Mouse (Mus musculus): ENCODE results near the gene Myo1d.
A peak's percentile ranks its signal among the peaks of the same experiment; 100 is the strongest.

The Myo1d gene

DNA sequence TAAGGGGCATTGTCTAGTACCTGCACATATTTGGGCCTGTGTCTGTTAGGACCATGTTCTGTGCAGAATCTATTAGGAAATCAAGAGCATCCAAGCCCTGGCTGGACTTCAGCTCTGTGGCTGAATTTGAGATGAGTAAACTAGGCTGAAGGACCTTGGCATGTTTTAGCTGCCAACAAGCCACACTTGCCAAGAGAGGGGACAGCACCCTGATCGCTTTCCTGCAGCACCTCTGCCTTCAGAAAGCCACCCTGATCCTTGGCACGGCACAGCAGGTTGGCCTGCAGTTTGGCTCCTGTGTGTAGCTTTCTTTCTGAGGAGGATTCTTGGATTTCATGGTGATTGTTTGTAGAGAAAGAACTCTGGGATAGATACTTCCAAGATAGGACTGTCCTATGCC lies 1.7 kb upstream of the Myo1d start:
- no peak for DNase-seq (ENCODE audit: low read depth, low spot score)

DNA sequence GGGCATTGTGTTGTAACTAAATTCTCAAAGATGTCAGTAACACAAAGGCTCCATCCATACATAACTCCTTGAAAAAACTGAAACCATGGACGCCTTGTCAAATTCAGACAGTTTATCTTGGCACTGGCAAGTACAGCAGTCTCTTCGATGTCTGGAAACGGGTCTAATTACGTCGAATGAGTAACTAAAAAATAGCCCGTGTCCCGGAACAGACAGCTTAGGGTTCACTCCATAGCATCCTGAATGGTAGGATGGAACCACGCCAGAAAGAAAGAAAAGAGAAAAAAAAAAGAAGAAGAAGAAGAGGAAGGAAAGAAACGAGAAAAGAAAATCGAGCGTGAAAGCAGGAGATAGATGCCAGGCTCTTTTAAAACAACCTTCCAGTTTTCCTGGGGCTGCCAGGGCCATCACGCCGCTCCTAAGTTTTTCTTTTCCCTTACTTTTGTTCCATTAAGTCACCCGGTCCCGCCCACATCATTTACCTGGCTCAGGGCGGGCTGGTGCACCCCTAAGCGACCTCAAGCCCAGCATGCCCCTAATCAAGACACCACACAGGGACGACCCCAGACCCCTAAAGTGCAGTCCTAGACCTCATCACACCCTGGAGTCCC lies 804 bp downstream of the Myo1d start:
- peak; percentile 5 for DNase-seq (ENCODE audit: low read depth, low spot score)

DNA sequence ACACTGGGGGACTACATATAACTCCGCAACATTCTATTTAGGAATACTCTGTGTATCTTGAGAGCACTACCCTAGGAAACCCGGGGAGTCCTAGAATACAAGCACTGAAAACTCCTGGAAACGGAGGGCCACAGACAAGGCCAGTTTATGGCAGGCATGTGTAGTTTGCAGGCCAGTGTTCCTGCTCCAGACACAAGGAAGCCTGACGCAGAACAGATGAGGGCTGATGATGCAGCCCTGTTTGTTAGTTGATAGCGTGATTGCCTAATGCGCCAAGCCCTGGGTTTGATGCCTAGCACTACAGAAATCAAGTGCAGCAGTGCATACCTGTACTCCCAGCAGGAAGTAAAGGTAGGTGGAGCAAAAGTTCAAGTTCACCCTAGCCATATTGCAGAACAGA lies 1.7 kb downstream of the Myo1d start:
- DNase-seq (ENCODE audit: low read depth, low spot score), result no peak

DNA sequence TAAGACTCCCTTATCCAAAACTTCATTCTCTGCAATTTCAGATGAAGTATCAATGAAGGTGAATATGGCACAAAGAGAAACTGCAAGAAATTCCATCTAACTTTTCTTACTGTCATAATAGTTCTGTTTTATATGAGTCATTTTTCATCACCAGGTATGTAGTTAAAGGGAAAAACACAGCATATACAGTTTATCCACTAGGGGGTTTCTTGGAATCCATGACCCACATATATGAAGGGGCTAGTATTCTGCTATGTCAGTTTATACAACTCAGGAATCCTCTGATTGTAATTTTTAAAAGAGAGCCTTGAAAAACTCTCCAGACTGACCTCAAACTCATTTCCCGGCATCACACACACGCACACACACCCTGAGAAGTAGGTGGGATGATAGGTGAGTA lies 2.1 kb downstream of the Myo1d start:
- DNase-seq (ENCODE audit: low read depth, low spot score), result no peak

DNA sequence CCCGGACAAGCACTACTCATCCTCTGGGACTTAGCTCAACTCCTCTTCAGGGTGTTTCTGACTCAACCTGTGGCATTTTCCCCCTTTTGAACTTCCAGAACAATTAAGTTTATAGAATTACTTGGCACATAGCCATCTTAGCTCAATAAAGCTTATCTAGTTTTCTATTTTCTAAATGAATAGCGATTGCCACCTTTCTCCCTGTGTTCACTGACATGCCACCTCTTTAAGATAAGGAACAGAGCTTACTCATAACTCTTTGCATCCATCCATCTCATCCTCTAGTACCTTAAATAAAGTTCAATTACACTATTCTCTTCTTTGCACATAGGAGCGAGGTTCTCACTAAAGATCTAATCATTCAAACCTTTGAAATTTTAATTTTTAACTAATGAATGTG lies 4.3 kb downstream of the Myo1d start:
- DNase-seq (ENCODE audit: low read depth, low spot score), result no peak

DNA sequence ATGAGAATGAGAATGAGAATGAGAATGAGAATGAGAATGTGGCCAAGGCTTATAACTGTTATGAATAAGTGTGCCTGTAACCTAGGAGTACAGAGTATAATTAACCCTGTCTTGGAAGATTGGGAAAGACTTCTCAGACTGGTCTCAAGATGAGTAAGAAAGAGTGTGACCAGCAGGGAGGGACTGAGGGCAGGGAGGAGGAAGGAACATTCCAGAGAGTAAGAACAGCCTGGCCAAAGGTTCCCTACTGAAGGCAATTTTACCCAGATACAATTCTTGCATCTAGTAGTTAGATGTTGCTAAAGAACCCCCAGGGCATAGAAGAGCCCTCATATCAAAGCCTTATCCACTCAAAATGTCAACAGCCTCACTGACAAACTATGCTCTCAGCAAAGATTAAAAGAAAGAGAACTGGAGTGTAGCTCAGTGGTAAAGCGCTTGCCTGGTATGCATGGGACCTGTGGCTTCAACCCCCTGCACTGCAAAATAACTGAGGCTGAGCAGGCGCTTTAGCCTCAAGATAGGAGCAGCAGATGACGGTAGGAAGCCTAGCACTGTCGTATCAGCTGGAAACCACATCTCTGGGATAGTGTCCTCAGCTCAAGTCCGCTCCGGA lies 7.1 kb downstream of the Myo1d start:
- DNase-seq (ENCODE audit: low read depth, low spot score), result no peak

DNA sequence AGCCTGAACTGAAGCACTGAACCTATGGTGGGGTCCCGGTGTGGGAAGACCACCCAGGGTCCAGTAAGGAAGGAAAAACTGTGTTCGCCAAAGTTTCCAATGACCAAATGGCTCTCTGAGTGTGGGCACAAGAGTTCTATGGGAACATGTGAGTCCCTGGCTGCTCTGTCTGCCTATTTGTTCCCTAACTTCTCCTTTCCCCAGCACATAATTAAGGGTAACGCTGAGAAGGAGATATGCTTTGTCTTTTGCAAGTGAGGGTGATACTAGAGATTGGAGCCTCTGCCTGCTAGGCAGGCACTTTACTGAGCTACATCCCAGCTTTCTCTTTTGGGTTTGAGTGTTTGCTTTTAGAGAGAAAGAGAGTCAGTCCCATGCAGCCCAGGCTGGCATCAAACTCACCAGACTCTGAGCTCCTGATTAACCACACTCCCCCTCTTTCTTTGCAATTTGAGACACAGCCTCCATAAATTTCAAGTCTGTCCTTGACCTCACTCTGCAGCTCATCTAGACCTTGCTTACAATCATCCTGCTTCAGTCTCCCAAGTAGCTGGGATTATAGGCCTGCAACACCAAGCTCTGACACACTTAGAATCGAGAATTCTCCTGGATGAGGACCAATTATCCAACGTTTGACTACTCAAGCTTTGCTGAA lies 8.1 kb downstream of the Myo1d start:
- no peak for DNase-seq (ENCODE audit: low read depth, low spot score)

DNA sequence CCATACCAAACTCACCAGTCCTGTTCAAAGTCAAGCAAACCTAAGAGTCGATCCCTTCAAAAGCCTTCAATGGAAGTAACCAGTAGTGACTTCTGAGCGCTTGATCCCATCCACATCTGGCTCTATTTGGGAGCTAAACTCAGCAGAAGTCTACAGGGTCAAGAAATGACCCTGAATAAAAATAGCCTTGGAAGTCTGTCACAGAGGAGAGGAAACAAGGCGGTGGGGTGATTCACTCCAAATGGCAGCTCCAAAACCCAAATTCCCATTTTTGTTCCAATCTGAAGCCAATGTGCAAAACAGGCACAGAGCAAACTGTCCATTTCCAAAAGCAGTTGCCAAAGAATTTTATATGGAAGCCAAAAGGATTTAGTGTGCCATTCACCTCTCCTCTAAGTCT lies 8.6 kb downstream of the Myo1d start:
- DNase-seq (ENCODE audit: low read depth, low spot score), result no peak

DNA sequence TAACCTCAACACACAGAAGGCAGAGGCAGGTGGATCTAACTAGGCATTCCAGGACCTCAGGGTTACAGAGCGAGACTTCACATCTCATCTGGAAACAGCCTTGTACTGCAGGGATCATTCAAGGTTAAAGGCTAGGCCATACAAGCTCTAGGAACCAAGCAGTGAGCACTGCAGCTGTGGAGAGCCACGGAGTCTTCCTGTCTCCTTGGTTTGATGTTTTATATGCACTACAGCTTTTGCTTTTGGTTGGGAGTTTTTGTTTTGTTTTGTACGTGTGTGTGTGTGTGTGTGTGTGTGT lies 12.6 kb downstream of the Myo1d start:
- no peak for DNase-seq (ENCODE audit: low read depth, low spot score)

DNA sequence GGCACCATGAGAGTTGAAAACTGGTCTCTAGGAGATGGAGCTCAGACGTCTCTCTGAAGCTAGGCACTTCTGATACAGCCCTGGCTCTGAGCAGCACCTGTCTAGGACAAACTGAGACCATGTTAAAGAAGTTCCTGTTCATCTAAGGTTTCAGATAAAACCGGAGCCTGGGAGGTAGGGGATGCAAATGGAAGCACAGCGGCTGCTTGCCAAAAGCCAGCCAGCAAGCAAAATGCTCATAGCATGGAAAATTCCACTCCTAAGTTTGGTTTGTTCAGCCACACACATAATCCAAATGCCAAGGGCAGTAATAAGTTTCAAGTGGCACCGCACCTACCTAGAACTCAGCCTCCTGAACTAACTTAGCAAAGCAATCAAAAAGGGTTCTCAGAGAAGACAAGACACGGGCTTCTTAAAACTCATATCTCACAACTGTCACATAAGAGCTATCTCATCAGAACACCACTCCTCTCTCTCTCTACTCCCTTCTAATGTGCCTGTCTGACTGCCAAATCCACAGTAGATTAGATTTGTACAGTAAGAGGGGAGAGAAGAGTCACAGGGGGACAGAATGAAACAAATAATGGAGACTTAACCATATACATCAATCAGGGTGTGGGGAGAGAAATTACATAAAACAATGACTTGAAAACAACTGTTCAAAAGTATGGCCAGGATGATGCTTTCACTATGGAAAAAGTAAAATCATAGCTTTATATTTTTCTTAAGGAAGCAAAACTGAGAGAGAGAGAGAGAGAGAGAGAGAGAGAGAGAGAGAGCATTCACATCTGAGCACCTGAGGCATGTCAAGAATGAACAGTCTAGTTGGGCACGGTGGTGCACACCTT lies 13.1 kb downstream of the Myo1d start:
- no peak for DNase-seq (ENCODE audit: low read depth, low spot score)

DNA sequence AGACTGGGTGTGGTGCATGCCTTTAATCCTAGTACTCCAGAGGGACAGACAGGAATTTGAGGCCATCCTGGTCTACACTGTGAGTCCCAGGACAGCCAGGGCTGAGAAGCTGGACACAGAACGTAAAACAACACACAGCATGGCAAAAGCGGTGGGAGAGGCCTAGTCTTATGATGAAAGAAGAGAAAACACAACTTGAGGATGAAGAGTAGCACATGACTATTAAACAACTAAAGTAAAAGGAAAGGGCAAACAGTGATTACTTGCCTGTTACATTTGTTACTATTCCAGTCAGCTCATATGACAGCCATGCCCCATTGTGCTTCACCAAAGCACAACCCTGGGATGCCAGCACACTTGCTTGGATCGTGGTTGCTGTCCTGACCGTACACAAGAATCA lies 13.8 kb downstream of the Myo1d start:
- no peak for DNase-seq (ENCODE audit: low read depth, low spot score)

DNA sequence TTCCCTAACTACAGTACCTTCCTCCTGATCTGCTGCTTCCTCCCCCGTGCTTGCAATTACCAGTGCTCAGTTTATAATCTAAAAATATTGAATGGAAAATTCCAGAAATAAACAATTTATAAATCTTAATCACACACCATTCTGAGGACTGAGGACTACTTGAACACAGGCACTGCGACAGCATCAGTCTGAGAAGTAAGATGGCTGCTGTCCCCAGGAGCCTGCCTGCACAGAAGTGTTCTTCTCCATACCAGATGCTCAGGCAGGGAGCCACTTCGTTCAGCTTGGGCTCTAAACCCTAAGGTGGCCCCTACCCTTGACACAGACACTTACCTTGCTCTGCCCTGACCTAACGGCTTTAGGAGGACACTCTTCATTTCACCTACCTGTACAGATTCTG lies 17.8 kb downstream of the Myo1d start:
- DNase-seq (ENCODE audit: low read depth, low spot score), result no peak

DNA sequence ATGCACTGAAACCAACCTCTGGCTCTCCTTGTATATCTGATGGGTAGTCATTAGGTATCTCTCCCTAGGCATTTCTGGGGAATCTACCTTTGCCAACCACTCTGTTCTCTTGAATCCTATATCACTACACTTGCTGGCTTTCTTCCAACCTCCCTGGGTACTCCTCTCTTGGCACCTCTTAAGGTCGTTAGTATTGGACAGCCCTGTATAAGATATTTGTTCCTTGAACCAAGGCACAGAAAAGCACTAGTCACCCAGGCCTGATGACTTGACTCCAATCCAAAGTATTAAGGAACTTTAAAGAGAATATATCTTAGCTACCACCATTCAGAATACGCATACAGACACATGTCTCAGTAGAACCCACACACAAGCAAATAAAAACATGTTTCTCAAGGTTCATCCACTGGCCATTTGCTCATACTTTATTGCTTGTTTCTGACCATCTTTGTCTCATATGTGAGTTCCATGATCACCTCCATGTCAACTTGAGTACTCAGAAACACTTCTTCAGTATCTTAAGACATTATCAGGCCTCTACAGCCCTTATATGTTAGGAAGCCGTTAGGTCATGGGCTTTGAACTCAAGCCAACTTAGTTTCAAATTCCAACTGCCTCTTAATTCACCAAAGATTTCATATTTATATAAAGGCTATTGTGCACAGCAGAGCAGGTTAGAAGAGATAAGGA lies 18.4 kb downstream of the Myo1d start:
- no peak for DNase-seq (ENCODE audit: low read depth, low spot score)

DNA sequence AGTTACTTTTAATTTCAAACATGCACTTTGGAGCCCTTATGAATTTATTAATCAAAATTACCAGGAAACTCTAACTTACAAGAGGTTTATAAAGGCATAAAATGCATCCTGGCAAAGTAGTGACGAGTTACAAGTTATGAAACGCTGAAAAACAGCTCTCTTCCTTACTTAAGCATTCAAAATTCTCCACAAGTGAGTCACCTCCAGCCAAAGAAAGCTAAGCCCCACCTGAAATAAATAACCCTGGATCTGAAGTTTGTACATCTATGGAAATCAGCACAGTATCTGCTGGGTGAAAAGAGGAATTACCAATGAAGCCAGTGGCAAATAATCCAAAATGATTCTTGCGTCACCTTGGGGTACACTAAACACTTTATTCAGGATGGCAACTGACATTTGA lies 20.8 kb downstream of the Myo1d start:
- DNase-seq (ENCODE audit: low read depth, low spot score), result no peak

DNA sequence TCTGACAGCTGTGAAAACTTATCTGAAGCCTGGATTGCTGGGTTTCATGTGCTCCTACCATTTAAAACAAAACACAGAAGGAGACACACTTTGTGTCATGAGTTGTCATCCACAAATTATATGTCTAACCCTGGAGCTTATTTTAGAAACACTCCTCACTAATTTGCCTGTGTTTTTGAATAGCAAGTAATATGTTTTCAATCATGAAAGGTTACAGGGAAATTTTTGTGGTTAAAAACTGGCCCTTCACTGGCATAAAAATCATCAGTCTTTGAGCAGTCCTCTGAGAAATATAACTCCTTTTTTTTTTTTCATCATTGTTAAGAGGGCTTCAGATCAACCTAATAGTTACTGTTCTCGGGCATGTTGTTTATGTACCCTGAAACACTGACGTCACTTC lies 25.6 kb downstream of the Myo1d start:
- DNase-seq (ENCODE audit: low read depth, low spot score), result no peak

DNA sequence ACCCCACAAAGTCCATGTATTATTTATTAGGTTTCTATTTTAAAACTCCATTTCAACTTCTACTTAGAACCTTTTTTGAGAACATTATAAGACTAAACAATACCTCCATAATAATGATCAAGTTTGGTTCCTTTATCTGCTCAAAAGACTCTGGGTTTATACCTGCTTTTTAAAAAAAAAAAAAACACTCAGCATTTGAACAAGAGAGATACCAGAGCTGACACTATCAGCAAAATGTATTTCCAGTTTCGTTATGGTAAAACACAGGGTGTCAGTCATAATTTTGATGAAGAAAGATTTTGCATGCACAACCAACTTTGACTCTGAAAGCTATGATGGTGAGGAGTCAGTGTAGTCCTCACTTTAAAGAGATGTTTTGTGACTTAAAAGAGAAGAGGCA lies 28.7 kb downstream of the Myo1d start:
- no peak for DNase-seq (ENCODE audit: low read depth, low spot score)

DNA sequence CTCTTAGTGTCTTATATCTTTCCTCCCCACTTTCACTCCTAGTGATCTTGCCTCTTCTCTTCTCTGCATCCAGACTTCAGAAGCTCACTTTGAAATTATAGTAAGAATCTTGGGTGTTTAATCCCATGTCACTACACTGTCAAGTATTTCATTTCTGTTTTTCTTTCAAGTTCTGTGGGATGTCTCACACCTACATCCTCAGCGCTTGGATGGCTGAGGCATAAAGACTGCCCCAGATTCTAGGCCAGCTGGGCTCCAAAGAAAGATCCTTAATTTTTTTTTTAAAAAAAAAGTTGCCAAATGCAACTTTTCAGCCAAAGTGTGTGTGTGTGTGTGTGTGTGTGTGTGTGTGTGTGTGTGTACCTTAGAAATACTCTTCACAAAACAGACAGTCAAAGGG lies 30.6 kb downstream of the Myo1d start:
- DNase-seq (ENCODE audit: low read depth, low spot score), result no peak

DNA sequence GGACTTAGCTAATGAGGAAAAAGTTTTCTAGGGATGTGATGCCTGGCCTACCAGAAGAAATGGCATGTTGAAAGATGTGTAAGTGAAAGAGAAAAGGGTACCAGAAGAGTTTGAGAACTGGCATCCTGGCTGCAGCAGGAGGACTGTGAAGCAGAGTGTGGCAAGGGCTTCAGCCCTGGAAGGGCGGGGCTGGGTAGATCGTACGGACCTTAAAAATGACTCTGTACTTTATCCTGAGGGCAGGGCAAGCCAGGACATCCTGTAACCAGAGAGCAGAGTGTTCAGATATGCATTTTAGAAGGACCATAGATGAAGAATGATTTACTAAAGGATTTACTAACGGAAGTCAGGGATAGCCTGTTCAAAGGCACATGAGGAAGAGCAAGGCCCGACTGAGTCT lies 34.4 kb downstream of the Myo1d start:
- DNase-seq (ENCODE audit: low read depth, low spot score), result no peak

DNA sequence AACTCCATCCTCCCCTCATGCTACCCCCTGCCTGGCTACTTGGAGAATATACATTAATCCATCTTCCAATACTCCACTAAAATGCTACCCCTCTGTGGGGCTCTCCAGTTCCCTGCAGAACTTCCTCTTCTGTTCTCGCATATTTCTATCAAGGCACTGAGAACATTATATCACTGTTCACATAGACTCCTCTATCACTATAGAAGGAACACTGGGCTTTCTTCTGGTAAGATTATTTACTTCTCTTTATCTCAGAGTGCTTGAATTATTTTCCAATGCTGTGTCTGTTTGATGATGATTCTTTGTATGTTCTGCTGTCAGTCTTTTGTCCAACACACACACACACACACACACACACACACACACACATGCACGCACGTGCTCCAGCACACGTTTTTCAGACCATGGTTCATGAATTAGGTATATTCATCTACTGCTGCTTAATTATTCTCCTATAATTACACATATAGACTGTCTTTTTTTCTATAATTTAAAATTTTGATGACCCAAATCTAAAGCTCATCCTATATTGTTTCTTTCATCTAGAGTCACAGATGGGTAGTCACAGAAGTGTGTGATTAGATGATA lies 35.9 kb downstream of the Myo1d start:
- no peak for DNase-seq (ENCODE audit: low read depth, low spot score)

DNA sequence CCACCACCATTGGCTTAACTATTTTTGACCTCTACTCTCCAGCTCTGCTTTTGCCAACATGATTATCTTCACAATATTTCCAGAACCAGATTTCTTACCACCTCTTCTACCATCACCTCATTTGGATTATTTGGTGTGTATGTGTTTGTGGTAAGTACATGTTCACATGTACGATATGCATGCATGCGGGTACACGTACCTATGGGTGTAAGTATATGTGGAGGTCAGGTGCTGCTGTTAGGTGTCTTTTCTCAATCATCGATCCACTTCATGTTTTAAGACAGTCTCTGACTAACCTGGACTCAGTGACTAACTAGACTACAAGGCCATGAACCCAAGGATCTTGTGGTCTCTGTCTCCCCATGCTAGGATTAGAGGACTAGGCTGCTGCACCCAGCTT lies 37.4 kb downstream of the Myo1d start:
- DNase-seq (ENCODE audit: low read depth, low spot score), result no peak

DNA sequence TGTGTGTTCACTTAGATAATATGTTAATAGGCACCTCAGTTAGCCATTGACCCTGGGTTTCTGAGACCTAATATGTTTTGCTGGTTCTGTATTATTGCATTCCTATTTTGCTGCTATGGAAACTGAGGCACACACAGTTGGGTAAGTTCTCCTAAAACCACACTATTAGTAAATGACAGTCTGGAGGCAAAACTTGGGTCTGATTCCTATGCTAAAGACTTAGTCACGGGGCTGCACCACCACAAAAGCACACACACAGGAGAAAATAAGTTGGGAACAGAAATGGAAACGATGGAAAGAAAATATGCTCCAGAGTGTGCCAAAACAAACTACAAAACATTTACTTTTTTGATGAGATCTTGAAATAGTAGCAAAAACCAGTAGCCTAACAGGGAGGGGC lies 45.1 kb downstream of the Myo1d start:
- no peak for DNase-seq (ENCODE audit: low read depth, low spot score)

DNA sequence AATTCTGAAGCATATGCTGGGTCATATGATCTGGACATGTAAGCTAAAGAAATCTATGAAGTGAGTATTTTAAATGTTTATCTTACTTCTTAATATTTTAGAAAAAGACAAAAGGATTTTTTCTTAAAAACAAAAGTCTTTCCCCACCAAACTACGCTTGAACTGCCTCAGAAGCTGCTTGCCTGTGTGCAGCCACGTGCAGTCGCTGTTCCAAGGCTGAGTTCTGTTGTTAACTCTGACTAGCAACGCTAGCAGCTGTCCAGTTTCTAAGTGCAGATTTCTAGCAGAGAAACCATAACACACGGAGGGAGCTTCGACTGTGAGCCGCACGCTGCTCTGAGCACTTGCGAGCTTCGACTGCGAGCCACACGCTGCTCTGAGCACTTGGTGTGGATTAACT lies 55.1 kb downstream of the Myo1d start:
- DNase-seq (ENCODE audit: low read depth, low spot score), result peak; percentile 24

All from R1 (cell line).